Mouse (Mus musculus) small intestine, adult 2 months (tissue): Measurements from ENCODE around the gene Kcnd2.

ENCODE experiments used
- CTCF ChIP-seq: fragments of 200-500 bp; IDR thresholded peaks from 2 replicates; pipeline ENCODE4 v1.5.1; 2012; ENCODE audit warnings: low read depth, mild to moderate bottlenecking, control low read depth, inconsistent platforms, low read length, moderate library complexity, mixed read lengths; ENCODE audit not compliant: insufficient replicate concordance, insufficient read length; ENCODE audit errors: extremely low read depth
- POLR2A ChIP-seq: fragments of 200-500 bp; IDR thresholded peaks from 2 replicates; pipeline ENCODE4 v1.6.1; 2012; ENCODE audit warnings: low read depth, mild to moderate bottlenecking, control low read depth, inconsistent platforms, low read length, moderate library complexity

GRCm38 (mm10) chr6:21216206-21217020 is 1.1 kb downstream of the Kcnd2 start:
- TF ChIP-seq CTCF (no peak), POLR2A (no peak)
